Mouse (Mus musculus): Measurements from ENCODE around the gene Batf3. TPM values are rescaled to one million over a fixed set of nuclear protein-coding genes. Genes with fewer than 3 reads are reported as not detected.

The Batf3 gene
- polyA plus RNA-seq, 1 experiment from 2014 or later, result 9.8 TPM

- 89% methylated on average over 4 of the region's 4 CpGs for WGBS
- Histone ChIP-seq H3K27ac (replicated peaks) (no peak overlapping the region), H3K4me3 (no peak overlapping the region), H3K9me3 (no peaks in the 10 kb centered on the region), H3K4me1 (no peaks in the 10 kb centered on the region), H3K36me3 (replicated peaks) (peaks cover 100% of the 10 kb centered on the region), H3K27me3 (replicated peaks; ENCODE audit: low read depth, poor library complexity, severe bottlenecking) (no peaks in the 10 kb centered on the region)
- no peak for DNase-seq (ENCODE audit: low spot score)
Observed at GRCm38 (mm10) chr1:191070259-191070658, 27.4 kb upstream of the Batf3 start.

- H3K4me1 ChIP-seq, result no peaks in the 10 kb centered on the region
- H3K27ac ChIP-seq (replicated peaks), result no peak overlapping the region
- H3K9me3 ChIP-seq, result no peaks in the 10 kb centered on the region
- H3K36me3 ChIP-seq (replicated peaks), result peaks cover 100% of the 10 kb centered on the region
- no peaks in the 10 kb centered on the region for H3K27me3 ChIP-seq (replicated peaks; ENCODE audit: low read depth, poor library complexity, severe bottlenecking)
- 92% methylated on average over 6 of the region's 6 CpGs for WGBS
- H3K4me3 ChIP-seq, result no peak overlapping the region
- no peak for DNase-seq (ENCODE audit: low spot score)
Observed at GRCm38 (mm10) chr1:191071613-191072012, 26.0 kb upstream of the Batf3 start.

GRCm38 (mm10) chr1:191072329-191072913 is 25.2 kb upstream of the Batf3 start:
- H3K36me3 ChIP-seq (replicated peaks), result peaks cover 100% of the 10 kb centered on the region
- H3K4me1 ChIP-seq, result no peaks in the 10 kb centered on the region
- no peak for DNase-seq (ENCODE audit: low spot score)
- no peak overlapping the region for H3K4me3 ChIP-seq
- 95% methylated on average over 16 of the region's 16 CpGs for WGBS
- no peaks in the 10 kb centered on the region for H3K9me3 ChIP-seq
- no peak overlapping the region for H3K27ac ChIP-seq (replicated peaks)
- H3K27me3 ChIP-seq (replicated peaks; ENCODE audit: low read depth, poor library complexity, severe bottlenecking), result no peaks in the 10 kb centered on the region

- H3K36me3 ChIP-seq (replicated peaks), result peaks cover 100% of the 10 kb centered on the region
- no peaks in the 10 kb centered on the region for H3K4me1 ChIP-seq
- H3K4me3 ChIP-seq, result no peak overlapping the region
- 92% methylated on average over 6 of the region's 6 CpGs for WGBS
- H3K27ac ChIP-seq (replicated peaks), result no peak overlapping the region
- no peak for DNase-seq (ENCODE audit: low spot score)
- no peaks in the 10 kb centered on the region for H3K27me3 ChIP-seq (replicated peaks; ENCODE audit: low read depth, poor library complexity, severe bottlenecking)
- no peaks in the 10 kb centered on the region for H3K9me3 ChIP-seq
Observed at GRCm38 (mm10) chr1:191073001-191073400, 24.6 kb upstream of the Batf3 start.

- Histone ChIP-seq H3K4me1 (no peaks in the 10 kb centered on the region), H3K27me3 (replicated peaks; ENCODE audit: low read depth, poor library complexity, severe bottlenecking) (no peaks in the 10 kb centered on the region), H3K36me3 (replicated peaks) (peaks cover 100% of the 10 kb centered on the region), H3K4me3 (no peak overlapping the region), H3K27ac (replicated peaks) (no peak overlapping the region), H3K9me3 (no peaks in the 10 kb centered on the region)
- DNase-seq (ENCODE audit: low spot score), result no peak
- 90% methylated on average over 4 of the region's 4 CpGs for WGBS
Observed at GRCm38 (mm10) chr1:191073486-191073885, 24.2 kb upstream of the Batf3 start.

- Histone ChIP-seq H3K4me3 (no peak overlapping the region), H3K4me1 (no peaks in the 10 kb centered on the region), H3K27ac (replicated peaks) (no peak overlapping the region), H3K9me3 (no peaks in the 10 kb centered on the region), H3K27me3 (replicated peaks; ENCODE audit: low read depth, poor library complexity, severe bottlenecking) (no peaks in the 10 kb centered on the region), H3K36me3 (replicated peaks) (peaks cover 100% of the 10 kb centered on the region)
- peak; percentile 62 for DNase-seq (ENCODE audit: low spot score)
- WGBS, result 66% methylated on average over 10 of the region's 10 CpGs
Observed at GRCm38 (mm10) chr1:191075199-191075883, 22.3 kb upstream of the Batf3 start.

- no peaks in the 10 kb centered on the region for H3K4me1 ChIP-seq
- 92% methylated on average over 8 of the region's 8 CpGs for WGBS
- H3K27ac ChIP-seq (replicated peaks), result no peak overlapping the region
- DNase-seq (ENCODE audit: low spot score), result no peak
- H3K4me3 ChIP-seq, result no peak overlapping the region
- H3K36me3 ChIP-seq (replicated peaks), result peaks cover 83% of the 10 kb centered on the region
- no peaks in the 10 kb centered on the region for H3K9me3 ChIP-seq
- no peaks in the 10 kb centered on the region for H3K27me3 ChIP-seq (replicated peaks; ENCODE audit: low read depth, poor library complexity, severe bottlenecking)
Observed at GRCm38 (mm10) chr1:191083230-191083629, 14.4 kb upstream of the Batf3 start.

- 73% methylated on average over 5 of the region's 5 CpGs for WGBS
- H3K4me1 ChIP-seq, result no peaks in the 10 kb centered on the region
- peaks cover 64% of the 10 kb centered on the region for H3K36me3 ChIP-seq (replicated peaks)
- H3K9me3 ChIP-seq, result no peaks in the 10 kb centered on the region
- H3K4me3 ChIP-seq, result no peak overlapping the region
- H3K27me3 ChIP-seq (replicated peaks; ENCODE audit: low read depth, poor library complexity, severe bottlenecking), result no peaks in the 10 kb centered on the region
- peak; percentile 69 for DNase-seq (ENCODE audit: low spot score)
- no peak overlapping the region for H3K27ac ChIP-seq (replicated peaks)
Observed at GRCm38 (mm10) chr1:191084951-191085559, 12.6 kb upstream of the Batf3 start.

GRCm38 (mm10) chr1:191085597-191085996 is 12.1 kb upstream of the Batf3 start:
- WGBS, result 87% methylated on average over 12 of the region's 12 CpGs

GRCm38 (mm10) chr1:191086304-191086878 is 11.3 kb upstream of the Batf3 start:
- peaks cover 52% of the 10 kb centered on the region for H3K36me3 ChIP-seq (replicated peaks)
- DNase-seq (ENCODE audit: low spot score), result no peak
- peaks cover 2% of the 10 kb centered on the region; the same call in 1 of the 2 replicates for H3K4me1 ChIP-seq
- H3K9me3 ChIP-seq, result no peaks in the 10 kb centered on the region
- H3K27ac ChIP-seq (replicated peaks), result no peak overlapping the region
- WGBS, result 90% methylated on average over 7 of the region's 7 CpGs
- H3K4me3 ChIP-seq, result no peak overlapping the region
- H3K27me3 ChIP-seq (replicated peaks; ENCODE audit: low read depth, poor library complexity, severe bottlenecking), result no peaks in the 10 kb centered on the region

More at GRCm38 (mm10) chr1:191085597-191085996, 12.1 kb upstream of the Batf3 start:
- DNase-seq (ENCODE audit: low spot score), result no peak
- Histone ChIP-seq H3K9me3 (no peaks in the 10 kb centered on the region), H3K27me3 (replicated peaks; ENCODE audit: low read depth, poor library complexity, severe bottlenecking) (no peaks in the 10 kb centered on the region), H3K36me3 (replicated peaks) (peaks cover 59% of the 10 kb centered on the region), H3K4me3 (no peak overlapping the region), H3K27ac (replicated peaks) (no peak overlapping the region), H3K4me1 (no peaks in the 10 kb centered on the region)

GRCm38 (mm10) chr1:191086960-191087359 is 10.7 kb upstream of the Batf3 start:
- Histone ChIP-seq H3K36me3 (replicated peaks) (peaks cover 46% of the 10 kb centered on the region), H3K4me1 (peaks cover 7% of the 10 kb centered on the region), H3K27ac (replicated peaks) (no peak overlapping the region), H3K9me3 (no peaks in the 10 kb centered on the region), H3K27me3 (replicated peaks; ENCODE audit: low read depth, poor library complexity, severe bottlenecking) (no peaks in the 10 kb centered on the region), H3K4me3 (no peak overlapping the region)
- WGBS, result 84% methylated on average over 8 of the region's 8 CpGs
- no peak for DNase-seq (ENCODE audit: low spot score)

GRCm38 (mm10) chr1:191087955-191088354 is 9.7 kb upstream of the Batf3 start:
- H3K4me1 ChIP-seq, result peaks cover 13% of the 10 kb centered on the region
- WGBS, result 90% methylated on average over 5 of the region's 5 CpGs
- H3K4me3 ChIP-seq, result no peak overlapping the region
- peaks cover 36% of the 10 kb centered on the region for H3K36me3 ChIP-seq (replicated peaks)
- H3K27ac ChIP-seq (replicated peaks), result no peak overlapping the region
- H3K27me3 ChIP-seq (replicated peaks; ENCODE audit: low read depth, poor library complexity, severe bottlenecking), result no peaks in the 10 kb centered on the region
- H3K9me3 ChIP-seq, result no peaks in the 10 kb centered on the region
- DNase-seq (ENCODE audit: low spot score), result no peak

Data from embryonic facial prominence, embryonic 10.5 days (tissue).